Mouse (Mus musculus): Measurements from ENCODE around the gene Aox1. TPM values are rescaled to one million over a fixed set of nuclear protein-coding genes. Genes with fewer than 3 reads are reported as not detected.

Gene Aox1
- polyA plus RNA-seq, 1 experiment from 2014 or later = 0.41 TPM

DNA sequence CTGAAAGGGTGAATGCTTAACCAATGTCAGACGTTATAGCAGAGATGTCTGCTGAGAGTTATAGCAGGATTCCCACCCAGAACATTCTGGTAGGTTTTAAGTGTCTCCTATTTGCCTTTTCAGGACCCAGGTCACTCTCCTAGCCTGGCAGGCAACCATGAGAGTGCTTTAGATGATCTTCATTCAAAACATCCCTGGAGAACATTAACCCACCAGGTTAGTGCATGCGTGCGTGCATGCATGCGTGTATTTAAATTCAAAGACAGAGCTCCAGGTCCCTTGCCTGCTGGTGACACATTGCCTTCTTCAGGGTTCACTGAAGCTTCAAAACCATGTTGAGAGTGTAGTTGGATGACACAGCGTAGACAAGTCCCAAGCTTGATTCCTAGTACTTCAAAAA lies 35.4 kb downstream of the Aox1 start:
- Histone ChIP-seq H3K36me3 (no peaks in the 10 kb centered on the region), H3K27ac (replicated peaks) (no peak overlapping the region), H3K4me1 (no peaks in the 10 kb centered on the region), H3K9me3 (no peaks in the 10 kb centered on the region), H3K9ac (no peak overlapping the region), H3K4me3 (no peak overlapping the region), H3K4me2 (no peak overlapping the region), H3K27me3 (replicated peaks) (no peaks in the 10 kb centered on the region)
- no peak for ATAC-seq (ENCODE audit: extremely low read depth, insufficient number of reproducible peaks, low FRiP score, low TSS enrichment)
- WGBS = 82% methylated on average over 5 of the region's 5 CpGs

DNA sequence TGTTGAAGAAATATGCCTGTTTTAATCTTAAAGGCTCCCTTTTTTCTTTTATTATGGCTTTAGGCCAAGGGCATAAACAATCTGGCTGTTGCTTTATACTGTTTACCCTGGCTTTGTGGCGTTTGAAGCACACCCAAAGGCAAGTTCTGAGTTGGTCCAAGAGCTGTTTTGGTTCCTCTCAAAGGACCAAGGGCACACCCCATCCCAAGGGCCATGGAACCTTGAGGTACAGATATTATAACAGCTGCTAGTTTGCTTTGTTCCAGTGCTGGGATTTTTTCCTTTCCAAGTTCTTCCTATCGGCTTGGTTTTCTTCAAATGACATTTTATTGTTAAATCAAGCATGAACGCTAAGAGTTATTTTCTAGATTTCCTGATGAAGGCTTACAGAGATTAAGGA lies 35.9 kb downstream of the Aox1 start:
- H3K4me3 ChIP-seq = no peak overlapping the region
- H3K4me1 ChIP-seq = no peaks in the 10 kb centered on the region
- no peaks in the 10 kb centered on the region for H3K9me3 ChIP-seq
- no peak overlapping the region for H3K4me2 ChIP-seq
- H3K27ac ChIP-seq (replicated peaks) = no peak overlapping the region
- 74% methylated on average over 3 of the region's 3 CpGs for WGBS
- ATAC-seq (ENCODE audit: extremely low read depth, insufficient number of reproducible peaks, low FRiP score, low TSS enrichment) = no peak
- H3K36me3 ChIP-seq = no peaks in the 10 kb centered on the region
- H3K27me3 ChIP-seq (replicated peaks) = no peaks in the 10 kb centered on the region
- no peak overlapping the region for H3K9ac ChIP-seq

DNA sequence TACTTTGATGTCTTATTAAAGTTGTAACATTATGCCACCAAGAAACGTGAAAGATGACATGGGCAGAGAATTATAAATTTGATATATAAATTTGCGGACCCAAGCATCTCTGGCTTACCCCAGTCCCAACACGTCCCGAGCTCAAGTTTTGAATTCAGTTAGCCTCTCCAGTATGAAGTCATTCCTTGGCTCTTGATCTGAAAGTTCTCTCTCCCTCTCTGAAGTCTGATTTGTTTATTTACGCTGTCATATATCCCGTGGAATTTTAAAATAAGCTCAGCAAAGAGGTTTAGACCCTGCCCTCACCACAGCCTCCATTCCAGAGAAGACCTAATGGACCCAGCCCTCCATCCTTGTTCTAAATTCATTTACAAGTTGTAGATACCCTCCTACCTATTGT lies 39.5 kb downstream of the Aox1 start:
- Histone ChIP-seq H3K27ac (replicated peaks) (no peak overlapping the region), H3K9me3 (no peaks in the 10 kb centered on the region), H3K36me3 (no peaks in the 10 kb centered on the region), H3K9ac (no peak overlapping the region), H3K4me3 (no peak overlapping the region), H3K4me2 (no peak overlapping the region), H3K4me1 (peaks cover 9% of the 10 kb centered on the region; the same call in 1 of the 2 replicates), H3K27me3 (replicated peaks) (no peaks in the 10 kb centered on the region)
- WGBS = 76% methylated on average over 6 of the region's 6 CpGs
- ATAC-seq (ENCODE audit: extremely low read depth, insufficient number of reproducible peaks, low FRiP score, low TSS enrichment) = no peak

GRCm38 (mm10) chr1:58070091-58070490 lies 40.4 kb downstream of the Aox1 start:
- H3K9ac ChIP-seq = no peak overlapping the region
- no peak overlapping the region for H3K4me3 ChIP-seq
- no peak for ATAC-seq (ENCODE audit: extremely low read depth, insufficient number of reproducible peaks, low FRiP score, low TSS enrichment)
- no peaks in the 10 kb centered on the region for H3K9me3 ChIP-seq
- peaks cover 9% of the 10 kb centered on the region; the same call in 1 of the 2 replicates for H3K4me1 ChIP-seq
- no peak overlapping the region for H3K4me2 ChIP-seq
- no peaks in the 10 kb centered on the region for H3K36me3 ChIP-seq
- H3K27ac ChIP-seq (replicated peaks) = no peak overlapping the region
- WGBS = 81% methylated on average over 11 of the region's 11 CpGs
- no peaks in the 10 kb centered on the region for H3K27me3 ChIP-seq (replicated peaks)

GRCm38 (mm10) chr1:58071006-58071405 lies 41.3 kb downstream of the Aox1 start:
- Histone ChIP-seq H3K9me3 (no peaks in the 10 kb centered on the region), H3K36me3 (no peaks in the 10 kb centered on the region), H3K4me2 (no peak overlapping the region), H3K27me3 (replicated peaks) (no peaks in the 10 kb centered on the region), H3K4me3 (no peak overlapping the region), H3K9ac (no peak overlapping the region), H3K4me1 (peaks cover 9% of the 10 kb centered on the region; the same call in 1 of the 2 replicates), H3K27ac (replicated peaks) (no peak overlapping the region)
- 65% methylated on average over 9 of the region's 9 CpGs for WGBS
- ATAC-seq (ENCODE audit: extremely low read depth, insufficient number of reproducible peaks, low FRiP score, low TSS enrichment) = no peak

- no peak for ATAC-seq (ENCODE audit: extremely low read depth, insufficient number of reproducible peaks, low FRiP score, low TSS enrichment)
- no peaks in the 10 kb centered on the region for H3K36me3 ChIP-seq
- peaks cover 9% of the 10 kb centered on the region; the same call in 1 of the 2 replicates for H3K4me1 ChIP-seq
- no peak overlapping the region for H3K4me3 ChIP-seq
- H3K27me3 ChIP-seq (replicated peaks) = no peaks in the 10 kb centered on the region
- no peaks in the 10 kb centered on the region for H3K9me3 ChIP-seq
- no peak overlapping the region for H3K27ac ChIP-seq (replicated peaks)
- H3K4me2 ChIP-seq = no peak overlapping the region
- 79% methylated on average over 1 of the region's 1 CpGs for WGBS
- H3K9ac ChIP-seq = no peak overlapping the region
These were observed 41.8 kb downstream of the Aox1 start for GRCm38 (mm10) chr1:58071509-58071908.

GRCm38 (mm10) chr1:58072416-58072815 lies 42.7 kb downstream of the Aox1 start:
- no peak overlapping the region for H3K4me3 ChIP-seq
- H3K4me1 ChIP-seq = peaks cover 9% of the 10 kb centered on the region; the same call in 1 of the 2 replicates
- 58% methylated on average over 2 of the region's 2 CpGs for WGBS
- no peak overlapping the region for H3K4me2 ChIP-seq
- H3K27ac ChIP-seq (replicated peaks) = no peak overlapping the region
- no peaks in the 10 kb centered on the region for H3K36me3 ChIP-seq
- ATAC-seq (ENCODE audit: extremely low read depth, insufficient number of reproducible peaks, low FRiP score, low TSS enrichment) = no peak
- H3K27me3 ChIP-seq (replicated peaks) = no peaks in the 10 kb centered on the region
- H3K9me3 ChIP-seq = no peaks in the 10 kb centered on the region
- no peak overlapping the region for H3K9ac ChIP-seq

- Histone ChIP-seq H3K27ac (replicated peaks) (no peak overlapping the region), H3K9me3 (no peaks in the 10 kb centered on the region), H3K4me3 (no peak overlapping the region), H3K4me1 (peaks cover 9% of the 10 kb centered on the region; the same call in 1 of the 2 replicates), H3K4me2 (no peak overlapping the region), H3K36me3 (no peaks in the 10 kb centered on the region), H3K27me3 (replicated peaks) (no peaks in the 10 kb centered on the region), H3K9ac (no peak overlapping the region)
- WGBS = 70% methylated on average over 12 of the region's 12 CpGs
- ATAC-seq (ENCODE audit: extremely low read depth, insufficient number of reproducible peaks, low FRiP score, low TSS enrichment) = no peak
These were observed 43.4 kb downstream of the Aox1 start for GRCm38 (mm10) chr1:58072991-58073730.

- no peak overlapping the region for H3K4me2 ChIP-seq
- H3K27me3 ChIP-seq (replicated peaks) = no peaks in the 10 kb centered on the region
- 78% methylated on average over 2 of the region's 2 CpGs for WGBS
- no peak for ATAC-seq (ENCODE audit: extremely low read depth, insufficient number of reproducible peaks, low FRiP score, low TSS enrichment)
- H3K36me3 ChIP-seq = no peaks in the 10 kb centered on the region
- H3K4me3 ChIP-seq = no peak overlapping the region
- no peaks in the 10 kb centered on the region for H3K9me3 ChIP-seq
- H3K27ac ChIP-seq (replicated peaks) = no peak overlapping the region
- no peak overlapping the region for H3K9ac ChIP-seq
- H3K4me1 ChIP-seq = peaks cover 9% of the 10 kb centered on the region; the same call in 1 of the 2 replicates
These were observed 44.5 kb downstream of the Aox1 start for GRCm38 (mm10) chr1:58074266-58074665.

DNA sequence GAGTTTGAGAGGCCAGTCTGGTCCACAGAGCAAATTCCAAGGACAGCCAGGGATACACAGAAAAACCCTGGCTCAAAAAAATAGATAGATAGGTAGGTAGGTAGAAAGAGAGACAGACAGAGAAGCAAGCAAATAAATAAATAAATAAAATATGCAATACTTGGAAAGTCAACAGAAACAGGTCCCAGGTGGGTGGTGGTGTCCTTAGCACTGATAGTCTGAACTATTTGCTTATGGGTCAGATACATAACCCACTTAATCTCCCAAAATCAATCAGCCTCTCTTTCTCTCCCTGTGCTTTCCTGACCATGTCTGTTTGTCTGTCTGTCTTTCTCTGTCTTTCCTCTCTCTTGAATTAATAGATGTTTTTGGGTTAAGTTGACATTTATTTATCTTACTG lies 48.2 kb downstream of the Aox1 start:
- Histone ChIP-seq H3K9ac (no peak overlapping the region), H3K36me3 (no peaks in the 10 kb centered on the region), H3K27me3 (replicated peaks) (no peaks in the 10 kb centered on the region), H3K27ac (replicated peaks) (no peak overlapping the region), H3K4me1 (peaks cover 3% of the 10 kb centered on the region; the same call in 1 of the 2 replicates), H3K4me2 (no peak overlapping the region), H3K9me3 (no peaks in the 10 kb centered on the region), H3K4me3 (no peak overlapping the region)
- no peak for ATAC-seq (ENCODE audit: extremely low read depth, insufficient number of reproducible peaks, low FRiP score, low TSS enrichment)

- Histone ChIP-seq H3K36me3 (no peaks in the 10 kb centered on the region), H3K27ac (replicated peaks) (no peak overlapping the region), H3K4me1 (no peaks in the 10 kb centered on the region; the same call in 1 of the 2 replicates), H3K9ac (no peak overlapping the region), H3K4me2 (no peak overlapping the region), H3K9me3 (no peaks in the 10 kb centered on the region), H3K4me3 (no peak overlapping the region), H3K27me3 (replicated peaks) (no peaks in the 10 kb centered on the region)
- 90% methylated on average over 7 of the region's 7 CpGs for WGBS
- ATAC-seq (ENCODE audit: extremely low read depth, insufficient number of reproducible peaks, low FRiP score, low TSS enrichment) = no peak
These were observed 48.7 kb downstream of the Aox1 start for GRCm38 (mm10) chr1:58078390-58078789.

- H3K4me3 ChIP-seq = no peak overlapping the region
- no peak overlapping the region for H3K4me2 ChIP-seq
- WGBS = 84% methylated on average over 5 of the region's 5 CpGs
- no peak overlapping the region for H3K9ac ChIP-seq
- H3K4me1 ChIP-seq = no peaks in the 10 kb centered on the region
- no peaks in the 10 kb centered on the region for H3K9me3 ChIP-seq
- no peaks in the 10 kb centered on the region for H3K27me3 ChIP-seq (replicated peaks)
- H3K36me3 ChIP-seq = no peaks in the 10 kb centered on the region
- ATAC-seq (ENCODE audit: extremely low read depth, insufficient number of reproducible peaks, low FRiP score, low TSS enrichment) = no peak
- no peak overlapping the region for H3K27ac ChIP-seq (replicated peaks)
These were observed 50.0 kb downstream of the Aox1 start for GRCm38 (mm10) chr1:58079689-58080088.

All from heart, embryonic 13.5 days (tissue).